In the genomic region with DNA sequence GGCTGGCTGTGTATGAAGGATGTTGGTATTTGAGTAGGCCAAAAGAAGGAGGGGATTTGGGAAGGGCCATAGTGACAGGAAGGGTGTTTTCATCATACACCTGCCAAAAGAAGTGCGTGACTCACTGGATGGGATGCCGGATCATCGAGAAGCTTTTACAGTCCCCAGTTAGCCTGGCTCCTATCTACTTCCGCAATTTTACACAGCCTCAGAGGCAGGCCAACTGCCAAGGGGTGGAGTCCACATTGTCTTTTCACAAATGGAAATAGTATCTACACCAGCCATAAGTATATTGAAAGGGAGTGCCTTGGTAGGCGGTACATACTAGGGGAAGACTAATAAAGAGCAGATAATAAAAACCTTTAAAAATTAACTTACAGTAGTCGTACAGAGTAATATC, we compare ENCODE assay signal across 14 mouse cellular contexts.
DNase-seq lines count a peak whose midpoint lies in the region; ATAC-seq lines count a peak whose summit lies in the region.
"Had no signal": no experiment of that assay in that cellular context is flagged by ENCODE, and none has a peak within 500 bp of the region (broad histone marks: within the 10 kb centered on the region; RNA-seq: fewer than 3 reads in every experiment).

No protein-coding gene starts in this region.

- 0 out of 2 replicates have a peak, but pooled peaks cover 6% of the 10 kb centered on the region for H3K27me3 ChIP-seq in forebrain, embryonic 10.5 days (ENCODE audit: poor library complexity, severe bottlenecking)
- H3K27me3 ChIP-seq in kidney, embryonic 14.5 days (ENCODE audit: control insufficient read depth, insufficient read depth, low read length) = no peaks in the 10 kb centered on the region
- H3K27me3 ChIP-seq: forebrain, embryonic 15.5 days had no signal

- intact Hi-C loops in heart, postnatal 14 days (cut with DNase I) = no loop called here

- H3K9me3 ChIP-seq in forebrain, embryonic 10.5 days = no peaks in the 10 kb centered on the region
- H3K9me3 ChIP-seq in kidney, embryonic 14.5 days (ENCODE audit: control insufficient read depth, low read length) = no peaks in the 10 kb centered on the region
- H3K9me3 ChIP-seq: forebrain, embryonic 15.5 days had no signal

- peak; percentile 20 for DNase-seq in 3T3-L1 (ENCODE audit: low read depth, low spot score)
- peak; percentile 0 for DNase-seq in 416B (ENCODE audit: low read depth)
- DNase-seq in heart, postnatal 14 days = peak; percentile 12 to 19
- DNase-seq in lung, postnatal 4 days = peak; percentile 17 to 34
- no peak for DNase-seq in forebrain, embryonic 10.5 days (ENCODE audit: extremely low spot score, low spot score)
- no peak for DNase-seq in thymus, postnatal 36 days
- DNase-seq: adrenal gland, postnatal 36 days; gastrocnemius, postnatal 36 days; kidney, adult 8-10 months; lung, embryonic 14.5 days; midbrain, embryonic 14.5 days had no signal

- no peaks in the 10 kb centered on the region for H3K36me3 ChIP-seq in forebrain, embryonic 10.5 days (replicated peaks)
- no peaks in the 10 kb centered on the region for H3K36me3 ChIP-seq in kidney, embryonic 14.5 days (ENCODE audit: control insufficient read depth, insufficient read depth, low read length)
- H3K36me3 ChIP-seq: forebrain, embryonic 15.5 days had no signal

- no peak overlapping the region for H3K27ac ChIP-seq in forebrain, embryonic 10.5 days
- no peak overlapping the region for H3K27ac ChIP-seq in kidney, embryonic 14.5 days (ENCODE audit: low read depth, low read length)
- H3K27ac ChIP-seq: forebrain, embryonic 15.5 days; hindbrain, embryonic 14.5 days had no signal

- no peak overlapping the region for H3K4me2 ChIP-seq in kidney, embryonic 14.5 days (replicated peaks; ENCODE audit: low read depth, low read length)
- H3K4me2 ChIP-seq: forebrain, embryonic 15.5 days; hindbrain, embryonic 14.5 days; lung, embryonic 14.5 days had no signal

- H3K4me3 ChIP-seq in forebrain, embryonic 10.5 days = no peak overlapping the region
- no peak overlapping the region for H3K4me3 ChIP-seq in kidney, embryonic 14.5 days (ENCODE audit: low read length)
- H3K4me3 ChIP-seq: forebrain, embryonic 15.5 days had no signal

- WGBS in forebrain, embryonic 10.5 days = 94% methylated on average over 6 of the region's 6 CpGs
- 88% methylated on average over 6 of the region's 6 CpGs for WGBS in kidney, embryonic 14.5 days

- ATAC-seq in kidney, embryonic 14.5 days (ENCODE audit: low FRiP score, low TSS enrichment) = no peak
- ATAC-seq: forebrain, embryonic 15.5 days had no signal

- no peak overlapping the region for H3K9ac ChIP-seq in kidney, embryonic 14.5 days (ENCODE audit: low read depth, low read length)
- H3K9ac ChIP-seq: forebrain, embryonic 15.5 days; hindbrain, embryonic 14.5 days; lung, embryonic 14.5 days had no signal

- no peaks in the 10 kb centered on the region for H3K4me1 ChIP-seq in forebrain, embryonic 10.5 days
- H3K4me1 ChIP-seq in kidney, embryonic 14.5 days (ENCODE audit: control insufficient read depth, insufficient read depth, low read length) = no peaks in the 10 kb centered on the region
- H3K4me1 ChIP-seq: forebrain, embryonic 15.5 days had no signal

Comparison
In these comparisons a context has a peak if more than half of its experiments do, and no peak if none do; other contexts are left out.
1. DNase-seq: peak in 3T3-L1 (single experiment), 416B (single experiment), heart, postnatal 14 days (2 of 2) and lung, postnatal 4 days (2 of 2); none in forebrain, embryonic 10.5 days (single experiment) and thymus, postnatal 36 days (0 of 2).